Mouse (Mus musculus) forebrain, embryonic 12.5 days (tissue): Measurements from ENCODE around the gene Nkpd1. TPM values are rescaled to one million over a fixed set of nuclear protein-coding genes. Genes with fewer than 3 reads are reported as not detected.

Experiments
- ATAC-seq: fragments of 200-750 bp; cut with Nextera tagmentation; 2 replicates; pipeline ENCODE4 v1.8.0; 2017; ENCODE audit warnings: moderate TSS enrichment; ENCODE audit not compliant: low FRiP score
- H3K27ac ChIP-seq: fragments of 300-500 bp; sonication (generic); 2 replicates; pipeline ENCODE4 v1.5.1; 2016; ENCODE audit warnings: mild to moderate bottlenecking
- H3K27me3 ChIP-seq: fragments of 300-500 bp; sonication (generic); 2 replicates; pipeline ENCODE4 v1.6.1; 2016; ENCODE audit warnings: mild to moderate bottlenecking
- H3K36me3 ChIP-seq: fragments of 300-500 bp; sonication (generic); replicated peaks from 2 replicates; pipeline ENCODE4 v1.6.1; 2016; ENCODE audit warnings: mild to moderate bottlenecking
- H3K4me1 ChIP-seq: fragments of 300-500 bp; sonication (generic); 2 replicates; pipeline ENCODE4 v1.6.1; 2016
- H3K4me2 ChIP-seq: fragments of 300-500 bp; sonication (generic); 2 replicates; pipeline ENCODE4 v1.6.1; 2016; ENCODE audit warnings: mild to moderate bottlenecking, moderate library complexity
- H3K4me3 ChIP-seq: fragments of 300-500 bp; sonication (generic); replicated peaks from 2 replicates; pipeline ENCODE4 v1.5.1; 2016; ENCODE audit warnings: mild to moderate bottlenecking
- H3K9ac ChIP-seq: fragments of 300-500 bp; sonication (generic); 2 replicates; pipeline ENCODE4 v1.6.1; 2016; ENCODE audit warnings: mild to moderate bottlenecking
- H3K9me3 ChIP-seq: fragments of 300-500 bp; sonication (generic); 2 replicates; pipeline ENCODE4 v1.6.1; 2016
- WGBS: fragments of 180-500 bp; shearing (Covaris S2); methylation state at CpG from one replicate; pipeline ENCODE4 v1.1.7; 2016; 5-methylcytosine and 5-hydroxymethylcytosine counted together
- polyA plus RNA-seq: library from polyadenylated mRNA; unstranded; fragments of >200 nt; fragmentation: Nextera tagmentation; extraction: Ambion mirVana; gene quantifications from 2 replicates; pipeline ENCODE4 v1.2.1, GENCODE M21; 2016

Nkpd1 gene
- polyA plus RNA-seq, 1 experiment from 2014 or later, result not detected

DNA sequence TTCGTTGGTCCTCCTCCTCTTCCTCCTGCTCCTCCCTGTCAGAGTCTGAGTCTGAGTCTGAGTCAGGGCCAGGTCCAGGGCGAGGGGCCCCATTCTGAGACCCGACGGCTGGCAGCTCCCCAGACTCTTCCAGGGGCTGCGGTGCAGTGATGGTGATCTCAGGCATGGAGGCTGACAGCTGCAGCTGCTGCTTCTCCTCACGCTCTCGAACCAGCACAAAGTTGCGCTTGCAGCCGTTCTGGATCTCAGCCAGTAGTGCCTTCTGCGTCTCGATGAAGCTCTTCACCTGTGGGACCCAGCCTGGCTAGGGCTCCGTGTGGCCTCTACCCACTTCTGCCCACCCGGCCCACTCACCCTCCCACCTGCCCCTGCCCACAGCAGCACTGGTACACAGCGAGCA lies 14.6 kb downstream of the Nkpd1 start:
- H3K4me1 ChIP-seq, result no peaks in the 10 kb centered on the region
- no peaks in the 10 kb centered on the region for H3K27me3 ChIP-seq
- 0 out of 2 replicates have a peak overlapping the region, but pooled peaks have one; percentile 19 for H3K27ac ChIP-seq
- H3K9ac ChIP-seq, result no peak overlapping the region
- 94% methylated on average over 13 of the region's 14 CpGs for WGBS
- ATAC-seq, result no peak
- H3K4me2 ChIP-seq, result no peak overlapping the region
- peaks cover 71% of the 10 kb centered on the region for H3K36me3 ChIP-seq
- no peaks in the 10 kb centered on the region for H3K9me3 ChIP-seq
- H3K4me3 ChIP-seq, result no peak overlapping the region

DNA sequence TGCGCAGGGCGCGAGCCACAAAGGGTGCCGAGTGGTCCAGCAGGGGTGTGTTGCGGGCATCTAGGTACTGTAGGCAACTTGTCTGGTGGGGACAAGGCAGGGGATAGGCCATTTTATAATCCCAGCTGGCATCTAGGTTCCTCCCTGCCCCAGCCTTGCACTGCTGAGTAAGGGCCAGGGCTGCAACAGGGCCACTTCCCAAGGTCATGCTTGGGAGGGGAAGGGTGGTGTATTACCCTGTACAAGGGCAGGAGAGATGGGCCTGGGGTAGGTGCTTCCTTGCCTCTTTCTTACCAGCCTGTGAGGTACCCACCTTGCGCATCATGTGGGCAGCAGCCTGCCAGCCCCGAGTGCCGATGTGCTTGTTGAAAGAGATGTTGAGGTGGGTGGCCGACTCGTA lies 17.0 kb downstream of the Nkpd1 start:
- Histone ChIP-seq H3K4me1 (no peaks in the 10 kb centered on the region), H3K36me3 (peaks cover 61% of the 10 kb centered on the region), H3K9ac (no peak overlapping the region), H3K4me3 (no peak overlapping the region), H3K27ac (no peak overlapping the region), H3K9me3 (no peaks in the 10 kb centered on the region), H3K4me2 (no peak overlapping the region), H3K27me3 (no peaks in the 10 kb centered on the region)
- 96% methylated on average over 10 of the region's 10 CpGs for WGBS
- no peak for ATAC-seq

DNA sequence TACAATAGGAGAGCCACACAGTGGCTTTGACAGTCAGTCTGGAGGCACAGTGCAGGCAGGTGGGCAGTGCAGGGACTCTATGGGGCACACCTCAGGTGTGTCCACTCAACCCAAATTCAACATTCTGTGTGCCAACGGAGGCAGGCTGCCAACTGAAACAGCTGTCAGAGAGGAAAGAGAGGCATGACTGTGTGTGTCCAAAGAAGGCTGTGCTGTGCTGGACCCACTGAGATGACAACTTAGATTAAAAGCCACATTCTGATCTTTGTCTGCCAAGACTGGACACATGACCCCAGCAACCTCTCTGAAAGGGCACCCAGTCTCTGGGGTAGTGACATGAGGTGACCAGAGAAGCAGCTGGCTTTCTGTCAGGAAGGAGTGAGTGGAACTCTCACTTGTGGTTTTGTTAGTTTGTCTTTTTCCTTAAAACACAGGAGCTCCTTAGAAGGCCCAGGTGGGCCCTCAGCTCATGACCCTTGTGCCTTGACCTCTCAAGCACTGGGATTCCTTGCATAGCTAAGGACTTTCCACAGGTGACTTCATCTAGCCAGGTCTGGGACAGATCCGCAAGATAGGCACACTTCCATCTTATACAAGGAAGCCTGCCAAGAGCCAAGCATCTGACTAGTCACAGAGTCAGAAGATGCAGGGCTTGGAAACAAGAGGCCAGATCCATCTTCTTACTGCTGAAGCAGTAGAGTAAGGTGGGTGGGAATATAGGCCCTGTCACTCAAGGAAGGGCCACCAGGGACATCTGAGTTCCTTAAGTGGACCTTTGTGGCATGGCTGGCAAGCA lies 23.3 kb downstream of the Nkpd1 start:
- Histone ChIP-seq H3K27me3 (no peaks in the 10 kb centered on the region), H3K9me3 (no peaks in the 10 kb centered on the region), H3K4me1 (peaks cover 22% of the 10 kb centered on the region), H3K36me3 (no peaks in the 10 kb centered on the region), H3K4me2 (no peak overlapping the region), H3K9ac (no peak overlapping the region), H3K4me3 (no peak overlapping the region), H3K27ac (peak overlapping the region; percentile 63; the same call in 1 of the 2 replicates)
- 98% methylated on average over 2 of the region's 2 CpGs for WGBS
- no peak for ATAC-seq

DNA sequence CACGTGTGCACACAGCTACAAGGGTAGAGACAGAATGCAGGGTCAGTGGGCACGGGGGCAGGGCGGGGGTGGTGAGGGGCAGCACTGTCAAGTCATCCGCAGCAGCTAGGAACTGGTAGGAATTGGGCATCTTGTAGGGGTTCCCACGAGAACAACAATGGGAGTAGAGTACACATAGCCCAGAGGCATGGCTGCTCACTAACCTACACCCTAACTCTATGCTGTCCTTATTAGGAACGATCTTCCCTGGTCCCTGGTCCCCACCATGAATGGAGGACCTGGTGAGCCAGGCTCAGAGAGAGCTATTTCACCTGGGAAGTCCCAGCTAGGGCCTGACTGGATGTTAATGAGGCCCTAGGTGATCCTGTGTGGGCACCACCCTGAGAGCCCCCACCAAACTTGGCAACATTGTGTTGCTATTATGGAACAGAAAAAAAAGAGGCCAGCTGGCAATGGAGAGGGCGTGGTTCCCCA lies 24.1 kb downstream of the Nkpd1 start:
- H3K27ac ChIP-seq, result peak overlapping the region; percentile 63; the same call in 1 of the 2 replicates
- H3K4me2 ChIP-seq, result no peak overlapping the region; the same call in 1 of the 2 replicates
- peaks cover 22% of the 10 kb centered on the region for H3K4me1 ChIP-seq
- no peaks in the 10 kb centered on the region for H3K27me3 ChIP-seq
- H3K9me3 ChIP-seq, result no peaks in the 10 kb centered on the region
- H3K9ac ChIP-seq, result no peak overlapping the region
- 72% methylated on average over 7 of the region's 7 CpGs for WGBS
- no peak overlapping the region for H3K4me3 ChIP-seq
- H3K36me3 ChIP-seq, result no peaks in the 10 kb centered on the region
- ATAC-seq, result peak; percentile 63; the same call in 1 of the 2 replicates

DNA sequence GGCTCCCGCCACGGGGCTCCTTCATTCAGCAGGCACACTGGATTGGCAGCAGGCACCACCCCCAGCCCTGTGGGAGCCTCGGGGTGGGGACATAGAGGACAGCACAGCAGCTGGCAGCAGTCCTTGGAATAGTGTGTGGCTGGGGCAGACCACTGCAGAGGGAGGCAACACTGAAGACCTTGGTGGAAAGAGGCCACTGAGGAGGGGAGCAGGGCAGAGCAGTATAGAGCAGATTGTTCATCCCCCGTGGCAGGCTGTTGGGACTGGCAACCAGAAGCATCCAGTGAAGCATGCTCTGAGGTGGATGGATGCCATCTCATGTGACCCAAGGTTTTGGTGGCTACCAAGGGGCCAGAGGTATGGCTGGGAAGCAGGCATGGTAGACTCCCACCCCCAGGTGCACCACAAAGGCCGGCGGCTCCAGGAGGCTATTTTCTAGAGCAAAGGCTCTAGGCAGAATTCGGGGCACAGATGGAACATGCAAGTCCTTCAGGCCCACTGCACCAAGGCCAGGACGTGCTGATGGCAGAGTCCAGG lies 24.6 kb downstream of the Nkpd1 start:
- Histone ChIP-seq H3K27ac (peak overlapping the region; percentile 63), H3K4me3 (no peak overlapping the region), H3K4me1 (peaks cover 22% of the 10 kb centered on the region), H3K9ac (no peak overlapping the region), H3K9me3 (no peaks in the 10 kb centered on the region), H3K27me3 (no peaks in the 10 kb centered on the region), H3K4me2 (peak overlapping the region; percentile 1; the same call in 1 of the 2 replicates), H3K36me3 (no peaks in the 10 kb centered on the region)
- WGBS, result 52% methylated on average over 8 of the region's 8 CpGs
- ATAC-seq, result peak; percentile 86

DNA sequence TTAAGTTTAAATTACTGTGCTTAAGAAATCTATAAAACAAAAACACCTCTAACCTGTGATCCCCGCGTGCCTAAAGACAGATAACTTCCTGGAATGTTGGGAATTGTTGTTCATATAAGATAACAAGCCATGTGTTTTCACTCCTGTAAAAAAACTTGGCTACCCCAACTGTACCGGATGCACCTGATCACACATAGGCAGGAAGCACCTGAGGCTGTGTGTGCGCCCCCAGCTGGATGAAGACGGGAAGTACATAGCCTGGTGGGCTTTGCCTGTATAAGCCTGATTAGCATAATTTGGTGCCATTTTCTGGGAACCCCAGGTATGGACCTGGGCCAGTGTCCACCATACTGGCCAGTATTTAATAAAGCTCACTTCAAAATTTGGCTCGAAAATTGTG lies 25.9 kb downstream of the Nkpd1 start:
- no peak overlapping the region for H3K27ac ChIP-seq
- no peak overlapping the region for H3K4me2 ChIP-seq
- H3K27me3 ChIP-seq, result no peaks in the 10 kb centered on the region
- 57% methylated on average over 6 of the region's 6 CpGs for WGBS
- ATAC-seq, result no peak
- H3K4me3 ChIP-seq, result no peak overlapping the region
- H3K9me3 ChIP-seq, result no peaks in the 10 kb centered on the region
- H3K36me3 ChIP-seq, result no peaks in the 10 kb centered on the region
- H3K9ac ChIP-seq, result no peak overlapping the region
- H3K4me1 ChIP-seq, result peaks cover 29% of the 10 kb centered on the region

DNA sequence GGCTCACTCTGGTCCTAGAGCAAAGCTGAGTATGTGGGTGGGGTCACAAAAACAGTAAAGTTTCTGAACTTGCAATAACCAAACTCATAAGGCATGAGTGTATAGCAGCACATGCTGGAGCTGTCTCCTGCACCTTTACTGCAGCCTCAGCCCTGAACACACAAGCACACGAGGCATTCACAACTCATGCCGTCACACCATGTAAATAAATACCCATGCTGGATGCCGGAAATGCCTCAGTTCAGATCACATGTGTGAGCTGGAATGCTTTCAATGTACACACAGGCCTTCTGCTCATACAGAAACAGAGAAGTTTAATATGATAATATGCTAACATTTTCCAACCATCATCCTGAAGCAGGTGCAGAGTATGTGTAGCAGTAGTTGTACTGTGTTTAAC lies 28.4 kb downstream of the Nkpd1 start:
- Histone ChIP-seq H3K9ac (no peak overlapping the region), H3K27me3 (no peaks in the 10 kb centered on the region), H3K27ac (no peak overlapping the region), H3K4me3 (no peak overlapping the region), H3K4me1 (peaks cover 25% of the 10 kb centered on the region), H3K36me3 (no peaks in the 10 kb centered on the region), H3K9me3 (no peaks in the 10 kb centered on the region), H3K4me2 (no peak overlapping the region)
- ATAC-seq, result no peak
- 80% methylated on average over 3 of the region's 3 CpGs for WGBS

DNA sequence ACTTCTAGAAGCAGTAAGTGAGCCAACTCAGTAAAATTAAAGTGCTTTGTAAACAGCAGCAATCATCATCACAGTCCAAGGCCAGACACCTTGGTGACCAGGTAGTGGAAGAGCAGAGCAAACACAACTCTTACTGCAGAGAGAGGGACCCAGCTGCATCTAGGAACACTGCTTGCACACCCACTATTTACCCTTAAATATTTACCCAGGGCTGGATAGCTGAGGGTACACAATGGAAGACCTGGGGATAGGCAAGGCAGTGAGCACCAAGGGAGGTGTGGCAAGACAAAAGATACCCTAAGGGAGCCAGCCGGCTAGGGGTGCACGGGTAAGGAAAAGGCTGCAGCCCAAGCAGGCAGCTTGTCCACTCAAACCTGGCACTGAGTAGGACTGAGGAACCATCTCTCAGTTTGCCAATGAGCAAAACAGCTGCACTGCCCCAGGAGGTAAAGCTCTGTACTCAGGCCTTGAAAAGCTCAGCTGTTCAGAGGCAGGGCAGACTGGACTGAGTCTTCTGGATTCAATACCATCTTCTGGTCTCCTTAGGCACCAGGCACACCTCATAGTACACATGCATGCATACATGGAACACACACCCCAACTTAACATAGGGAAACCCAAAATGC lies 29.8 kb downstream of the Nkpd1 start:
- Histone ChIP-seq H3K9ac (no peak overlapping the region), H3K36me3 (peaks cover 2% of the 10 kb centered on the region), H3K27me3 (no peaks in the 10 kb centered on the region), H3K4me2 (no peak overlapping the region), H3K27ac (no peak overlapping the region), H3K4me3 (no peak overlapping the region), H3K4me1 (peaks cover 12% of the 10 kb centered on the region), H3K9me3 (no peaks in the 10 kb centered on the region)
- WGBS, result 70% methylated on average over 2 of the region's 2 CpGs
- no peak for ATAC-seq

DNA sequence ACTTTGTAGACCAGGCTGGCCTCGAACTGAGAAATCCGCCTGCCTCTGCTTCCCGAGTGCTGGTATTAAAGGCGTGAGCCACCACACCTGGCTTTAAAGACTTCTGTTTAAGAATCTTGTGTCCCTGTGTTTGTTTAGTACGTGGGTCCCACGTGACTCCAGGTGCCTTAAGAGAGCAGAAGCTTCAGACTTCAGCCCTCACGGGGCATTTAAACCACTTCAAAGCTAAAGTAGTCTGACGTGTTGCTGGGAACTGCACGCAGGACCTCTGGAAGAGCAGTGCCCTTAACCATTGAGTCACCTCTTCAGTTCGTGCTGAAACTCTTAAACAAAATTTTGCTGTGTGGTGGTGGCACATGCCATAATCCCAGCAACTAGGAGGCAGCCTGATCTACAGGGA lies 31.8 kb downstream of the Nkpd1 start:
- Histone ChIP-seq H3K27ac (no peak overlapping the region), H3K9ac (no peak overlapping the region), H3K4me3 (no peak overlapping the region), H3K9me3 (no peaks in the 10 kb centered on the region), H3K27me3 (no peaks in the 10 kb centered on the region), H3K36me3 (peaks cover 20% of the 10 kb centered on the region), H3K4me2 (no peak overlapping the region), H3K4me1 (peaks cover 9% of the 10 kb centered on the region)
- WGBS, result 92% methylated on average over 10 of the region's 10 CpGs
- ATAC-seq, result no peak

DNA sequence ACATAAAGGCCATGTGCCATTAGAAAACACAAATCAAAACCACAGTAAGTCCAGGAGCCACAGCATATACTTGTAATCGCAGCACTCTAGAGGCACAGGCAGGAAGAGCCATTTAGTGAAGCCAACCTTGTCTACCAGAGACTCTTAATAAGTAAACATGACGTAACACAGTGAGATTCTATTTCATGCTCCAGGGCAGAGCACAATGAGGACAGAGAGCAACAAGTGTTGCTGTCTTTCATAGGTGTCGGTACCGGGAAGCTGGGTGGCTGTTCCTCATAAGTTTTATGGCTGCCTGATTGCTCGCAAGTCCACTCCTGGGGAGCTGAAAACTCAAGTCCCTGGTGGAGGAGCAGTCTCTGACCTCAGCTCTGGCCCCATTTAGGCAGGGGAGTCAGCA lies 34.0 kb downstream of the Nkpd1 start:
- Histone ChIP-seq H3K36me3 (peaks cover 31% of the 10 kb centered on the region), H3K9ac (no peak overlapping the region), H3K27me3 (no peaks in the 10 kb centered on the region), H3K4me2 (no peak overlapping the region), H3K9me3 (no peaks in the 10 kb centered on the region), H3K4me1 (peaks cover 12% of the 10 kb centered on the region; the same call in 1 of the 2 replicates), H3K27ac (no peak overlapping the region), H3K4me3 (no peak overlapping the region)
- no peak for ATAC-seq
- WGBS, result 93% methylated on average over 5 of the region's 5 CpGs

DNA sequence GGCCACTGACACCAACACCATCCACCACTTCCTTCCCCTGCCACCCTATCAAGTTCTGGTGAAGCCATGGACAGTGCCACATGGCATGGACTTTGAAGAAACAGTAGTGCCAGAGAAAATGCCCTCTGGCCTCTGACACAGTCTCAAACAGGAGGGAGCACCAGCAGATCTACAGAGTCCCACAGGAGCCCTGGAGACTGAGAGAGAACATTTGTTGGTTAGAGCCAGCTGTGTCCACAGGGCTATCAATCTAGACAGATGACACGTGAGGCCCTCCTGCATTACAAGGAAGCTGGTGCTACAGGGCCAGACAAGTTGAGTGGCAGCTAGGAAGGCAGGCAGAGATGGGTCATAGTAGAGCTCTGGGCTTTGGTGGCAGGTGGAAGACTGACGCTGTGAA lies 34.8 kb downstream of the Nkpd1 start:
- Histone ChIP-seq H3K36me3 (peaks cover 32% of the 10 kb centered on the region), H3K27me3 (no peaks in the 10 kb centered on the region), H3K27ac (no peak overlapping the region), H3K4me3 (no peak overlapping the region), H3K4me1 (peaks cover 12% of the 10 kb centered on the region; the same call in 1 of the 2 replicates), H3K4me2 (no peak overlapping the region), H3K9me3 (no peaks in the 10 kb centered on the region), H3K9ac (no peak overlapping the region)
- 85% methylated on average over 2 of the region's 2 CpGs for WGBS
- no peak for ATAC-seq

DNA sequence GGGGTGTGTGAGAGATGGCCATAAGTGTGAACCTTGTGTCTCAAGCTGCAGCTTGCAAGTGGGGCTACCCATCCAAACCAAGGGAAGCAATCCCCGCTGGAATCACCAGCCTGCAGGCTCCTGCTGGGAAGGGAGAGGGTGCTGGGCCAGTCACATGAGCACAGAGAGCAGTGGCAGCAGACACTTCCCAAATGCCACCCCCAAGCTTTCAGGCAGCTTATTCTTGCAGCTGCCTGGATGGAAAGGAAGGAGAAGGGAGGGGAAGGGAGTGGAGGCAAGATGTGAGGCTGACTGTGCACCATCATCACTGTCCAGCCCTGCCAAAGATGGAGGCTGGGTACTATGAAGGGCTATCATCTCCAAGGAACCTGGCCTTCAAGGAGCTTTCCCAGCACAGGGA lies 36.5 kb downstream of the Nkpd1 start:
- Histone ChIP-seq H3K27ac (no peak overlapping the region), H3K36me3 (peaks cover 40% of the 10 kb centered on the region), H3K4me1 (peaks cover 18% of the 10 kb centered on the region), H3K4me3 (no peak overlapping the region), H3K9me3 (no peaks in the 10 kb centered on the region), H3K9ac (no peak overlapping the region), H3K27me3 (no peaks in the 10 kb centered on the region), H3K4me2 (no peak overlapping the region)
- no peak for ATAC-seq
- WGBS, result 89% methylated on average over 1 of the region's 1 CpGs
